Mouse (Mus musculus) cortical plate, adult 2 months (tissue): ENCODE data around the gene Phf23.

ENCODE experiments used
- CTCF ChIP-seq: fragments of 200-500 bp; IDR thresholded peaks from 2 replicates; pipeline ENCODE4 v1.5.1; 2011; ENCODE audit warnings: mild to moderate bottlenecking, control low read depth, low read length; ENCODE audit not compliant: insufficient read depth; ENCODE audit errors: extremely low read depth
- POLR2A ChIP-seq: fragments of 200-500 bp; IDR thresholded peaks from 2 replicates; pipeline ENCODE4 v1.6.1; 2011; ENCODE audit warnings: mild to moderate bottlenecking, low read length, control low read depth; ENCODE audit not compliant: insufficient read depth; ENCODE audit errors: extremely low read depth

GRCm38 (mm10) chr11:70020022-70020631 is 24.6 kb downstream of the Phf23 start:
- TF ChIP-seq CTCF (no peak), POLR2A (peak; percentile 60; the same call in 1 of the 2 replicates)
